Mouse (Mus musculus) heart, adult 2 months (tissue): ENCODE results near the gene Bdnf.

Experiments used
- CTCF ChIP-seq: fragments of 200-600 bp; IDR thresholded peaks from 2 replicates; pipeline ENCODE4 v1.8.1; 2022; ENCODE audit warnings: antibody characterized with exemption, mild to moderate bottlenecking, moderate library complexity
- EP300 ChIP-seq: fragments of 200-500 bp; IDR thresholded peaks from 2 replicates; pipeline ENCODE4 v1.6.1; 2011; ENCODE audit warnings: low read depth, low read length, control low read depth; ENCODE audit not compliant: insufficient read depth

DNA sequence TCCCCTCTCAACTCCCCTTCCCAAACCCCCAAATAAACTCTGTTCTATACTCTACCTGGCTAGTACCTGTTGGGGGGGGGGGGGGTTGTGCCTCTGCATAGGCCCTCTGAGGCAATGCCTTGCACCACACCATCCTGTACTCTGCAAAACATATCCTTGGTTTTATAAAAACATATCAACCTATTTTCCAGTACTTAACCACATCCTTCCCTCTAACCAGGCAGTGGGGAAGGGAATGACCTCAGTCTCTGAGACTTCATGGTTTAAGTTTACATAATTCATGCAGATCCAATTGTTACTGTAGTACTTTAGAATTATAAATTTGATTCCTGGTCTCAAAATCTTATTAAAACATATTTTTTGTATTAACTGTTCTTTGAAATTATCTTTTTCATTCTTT is 75.5 kb downstream of the Bdnf start:
- TF ChIP-seq CTCF (no peak), EP300 (no peak)
